Mouse (Mus musculus) heart, postnatal 14 days (tissue): ENCODE results near the gene Wbp2. TPM values are rescaled to one million over a fixed set of nuclear protein-coding genes. Genes with fewer than 3 reads are reported as not detected.
"Not testable (repeated sequence)": the region's sequence is repeated elsewhere in the genome, so short reads cannot be mapped to it uniquely, and the experiment has no call there.

ENCODE experiments used
- DNase-seq, 2 experiments: peaks; one replicate each; pipeline ENCODE4 v3.0.0; 2021 to 2022
- intact Hi-C: fragments of 180-260 bp; cut with DNase I; formaldehyde crosslinking; loops from one replicate; pipeline ENCODE4 v1.15.1; 2025
- total RNA-seq, 2 experiments: library from RNA; stranded (reverse); gene quantifications; 2 replicates each; pipeline ENCODE4 v1.2.3; 2021

Gene Wbp2
- total RNA-seq, 2 experiments from 2014 or later, result 83.6 to 89.5 TPM

DNA sequence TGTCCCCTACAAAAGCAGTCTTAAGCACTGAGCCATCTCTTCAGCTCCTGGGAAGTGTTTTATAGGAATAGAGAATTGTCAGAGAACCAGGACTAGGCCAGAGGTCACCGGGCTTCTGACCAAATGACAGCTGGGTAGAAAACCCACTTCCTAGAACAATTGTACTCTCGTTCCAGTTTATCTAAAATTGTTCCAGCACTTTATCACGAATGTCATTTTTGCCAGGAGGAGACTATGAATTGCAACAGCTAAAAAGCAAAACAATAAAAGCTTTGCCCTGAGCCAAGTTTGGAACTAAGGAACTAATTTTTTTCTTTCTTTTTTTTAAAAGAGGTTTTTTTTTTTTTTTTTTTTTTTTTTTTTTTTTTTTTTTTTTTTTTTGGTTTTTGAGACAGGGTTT, 8.8 kb upstream of the Wbp2 start:
- DNase-seq, result peak; percentile 71 to 77
- intact Hi-C loops, result no loop called here

DNA sequence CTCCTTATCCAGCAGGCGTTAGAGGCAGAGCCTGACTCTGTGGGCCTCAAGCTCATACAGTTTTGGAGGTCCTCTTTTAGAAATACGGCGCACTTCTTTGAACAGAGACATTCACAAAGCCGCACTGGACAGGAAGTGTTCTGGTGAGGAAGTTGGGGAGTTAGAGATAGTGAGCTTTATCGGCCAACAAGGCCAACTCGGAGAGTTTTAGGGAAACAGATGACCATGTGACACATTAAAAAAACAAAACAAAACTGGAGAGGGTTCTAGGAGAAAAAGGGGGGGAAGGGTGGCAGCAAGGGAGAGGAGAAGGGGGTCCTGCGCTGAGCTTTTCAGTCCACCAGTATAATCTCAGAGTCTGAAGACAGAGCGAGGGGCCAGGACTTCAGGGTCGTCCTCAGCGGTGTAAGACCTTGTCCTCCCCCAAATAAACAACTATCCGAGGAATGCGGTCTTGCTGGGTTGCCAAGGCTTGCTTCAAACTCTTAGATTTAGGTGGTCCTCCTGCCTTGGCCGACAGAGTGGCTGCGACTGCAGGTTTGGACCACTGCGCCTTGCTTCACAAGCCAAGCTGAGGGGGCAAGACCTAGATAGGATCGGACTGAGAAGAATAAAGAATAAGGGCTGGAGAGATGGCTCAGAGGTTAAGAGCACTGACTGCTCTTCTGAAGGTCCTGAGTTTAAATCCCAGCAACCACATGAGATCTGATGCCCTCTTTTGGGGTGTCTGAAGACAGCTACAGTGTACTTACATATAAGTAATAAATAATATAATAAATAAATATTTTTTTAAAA, 7.2 kb upstream of the Wbp2 start:
- intact Hi-C loops, result no loop called here
- no peak for DNase-seq

DNA sequence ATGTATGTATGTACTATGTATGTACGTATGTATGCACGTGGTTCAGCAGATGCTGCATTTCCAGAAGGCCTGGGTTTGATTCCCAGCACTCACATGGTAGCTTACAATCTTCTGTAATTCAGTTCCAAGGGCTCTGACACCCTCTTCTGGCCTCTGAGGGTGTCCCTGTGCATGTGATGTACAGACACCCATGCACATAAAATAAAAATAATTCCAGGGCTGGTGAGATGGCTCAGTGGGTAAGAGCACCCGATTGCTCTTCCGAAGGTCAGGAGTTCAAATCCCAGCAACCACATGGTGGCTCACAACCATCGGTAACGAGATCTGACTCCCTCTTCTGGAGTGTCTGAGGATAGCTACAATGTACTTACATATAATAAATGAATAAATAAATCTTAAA, 6.2 kb upstream of the Wbp2 start:
- intact Hi-C loops, DNase-seq: not testable (repeated sequence)

DNA sequence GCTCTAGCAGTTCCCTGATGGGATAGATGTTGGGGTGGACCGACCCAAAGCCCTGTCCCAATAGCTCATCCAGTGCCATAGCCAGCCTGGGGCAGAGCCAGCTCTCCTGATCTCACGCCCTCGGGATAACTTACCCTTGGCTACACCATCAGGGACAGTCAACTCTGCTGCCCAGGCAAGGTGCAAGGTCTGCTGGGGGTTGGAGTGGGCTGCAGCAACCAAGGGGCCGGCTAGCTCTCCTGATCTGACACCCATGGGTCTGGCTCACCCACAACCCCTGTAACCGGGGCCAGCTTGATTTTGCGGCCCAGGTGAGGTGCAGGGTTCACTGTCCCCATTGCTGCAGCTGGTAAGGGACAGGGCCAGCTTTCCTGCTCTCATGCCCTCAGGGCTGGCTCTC, 4.8 kb upstream of the Wbp2 start:
- DNase-seq, result no peak
- intact Hi-C loops, result no loop called here

DNA sequence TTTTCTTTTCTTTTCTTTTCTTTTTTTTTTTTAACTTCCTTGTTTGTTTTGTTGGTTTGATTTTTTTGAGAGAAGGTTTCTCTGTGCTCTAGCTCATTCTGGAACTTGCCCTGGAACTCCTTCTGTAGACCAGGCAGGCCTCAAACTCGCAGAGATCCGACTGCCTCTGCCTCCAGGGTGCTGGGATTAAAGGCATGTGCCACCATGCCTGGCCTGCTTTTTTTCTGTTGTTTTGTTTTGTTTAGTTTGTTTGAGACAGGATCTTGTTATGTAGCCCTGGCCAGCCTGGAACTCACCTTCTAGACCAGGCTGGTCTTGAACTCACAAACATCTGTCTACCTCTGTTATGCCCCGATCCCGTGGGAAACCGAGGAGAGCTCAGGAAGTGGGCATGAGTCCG, 2.8 kb upstream of the Wbp2 start:
- intact Hi-C loops, result loop anchor here (5.0 kb wide), 1 partner anchor 128 kb away; no protein-coding TSS in a partner anchor
- no peak for DNase-seq

DNA sequence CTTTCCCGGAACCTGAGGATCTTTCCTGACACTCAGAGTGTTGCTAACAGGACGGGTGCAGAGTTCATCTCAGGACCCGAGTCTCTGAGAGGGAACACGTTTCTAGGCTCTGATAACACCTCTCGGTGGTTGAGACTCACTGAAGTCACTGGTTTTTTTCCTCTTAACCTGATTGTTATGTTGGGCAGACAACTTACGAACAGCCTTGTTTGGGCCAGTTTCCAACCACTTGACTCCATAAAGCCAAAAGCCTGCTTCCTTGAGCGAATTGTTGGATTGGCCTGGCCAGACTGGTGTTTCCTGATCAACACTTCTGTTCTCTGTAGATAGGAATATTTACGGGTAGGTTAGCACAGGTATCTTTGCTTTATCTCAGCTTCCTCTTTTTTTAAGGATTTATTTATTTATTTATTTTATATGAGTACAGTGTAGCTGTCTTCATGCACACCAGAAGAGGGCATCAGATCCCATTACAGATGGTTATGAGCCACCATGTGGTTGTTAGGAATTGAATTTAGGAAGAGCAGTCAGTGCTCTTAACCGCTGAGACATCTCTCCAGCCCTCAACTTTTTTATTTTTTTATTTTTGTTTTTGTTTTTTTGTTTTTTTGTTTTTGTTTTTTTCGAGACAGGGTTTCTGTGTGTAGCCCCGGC, 2.1 kb upstream of the Wbp2 start:
- intact Hi-C loops, result loop anchor here (1.0 to 5.0 kb wide), 3 partner anchors 21 to 128 kb away; no protein-coding TSS in a partner anchor
- no peak for DNase-seq

DNA sequence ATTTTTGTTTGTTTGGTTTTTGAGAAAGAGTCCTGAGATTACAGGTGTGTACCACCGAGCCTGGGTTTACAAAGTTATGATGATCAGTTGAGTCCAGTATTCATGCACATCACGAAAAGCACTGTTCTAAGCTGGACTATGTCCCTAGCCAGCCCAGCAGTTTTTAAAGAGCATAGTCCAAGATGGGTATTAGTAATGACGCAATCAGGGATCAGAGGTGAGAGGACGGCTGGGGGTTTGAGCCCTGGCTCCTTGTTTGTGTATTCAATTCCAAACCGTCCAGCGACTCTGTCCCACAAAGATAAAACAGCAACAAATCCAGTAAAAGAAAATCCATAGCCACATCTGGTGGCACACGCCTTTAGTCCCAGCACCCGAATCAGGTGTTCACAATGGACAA, 1.4 kb upstream of the Wbp2 start:
- intact Hi-C loops, result loop anchor here (1.0 to 5.0 kb wide), 3 partner anchors 22 to 129 kb away; no protein-coding TSS in a partner anchor
- no peak for DNase-seq

DNA sequence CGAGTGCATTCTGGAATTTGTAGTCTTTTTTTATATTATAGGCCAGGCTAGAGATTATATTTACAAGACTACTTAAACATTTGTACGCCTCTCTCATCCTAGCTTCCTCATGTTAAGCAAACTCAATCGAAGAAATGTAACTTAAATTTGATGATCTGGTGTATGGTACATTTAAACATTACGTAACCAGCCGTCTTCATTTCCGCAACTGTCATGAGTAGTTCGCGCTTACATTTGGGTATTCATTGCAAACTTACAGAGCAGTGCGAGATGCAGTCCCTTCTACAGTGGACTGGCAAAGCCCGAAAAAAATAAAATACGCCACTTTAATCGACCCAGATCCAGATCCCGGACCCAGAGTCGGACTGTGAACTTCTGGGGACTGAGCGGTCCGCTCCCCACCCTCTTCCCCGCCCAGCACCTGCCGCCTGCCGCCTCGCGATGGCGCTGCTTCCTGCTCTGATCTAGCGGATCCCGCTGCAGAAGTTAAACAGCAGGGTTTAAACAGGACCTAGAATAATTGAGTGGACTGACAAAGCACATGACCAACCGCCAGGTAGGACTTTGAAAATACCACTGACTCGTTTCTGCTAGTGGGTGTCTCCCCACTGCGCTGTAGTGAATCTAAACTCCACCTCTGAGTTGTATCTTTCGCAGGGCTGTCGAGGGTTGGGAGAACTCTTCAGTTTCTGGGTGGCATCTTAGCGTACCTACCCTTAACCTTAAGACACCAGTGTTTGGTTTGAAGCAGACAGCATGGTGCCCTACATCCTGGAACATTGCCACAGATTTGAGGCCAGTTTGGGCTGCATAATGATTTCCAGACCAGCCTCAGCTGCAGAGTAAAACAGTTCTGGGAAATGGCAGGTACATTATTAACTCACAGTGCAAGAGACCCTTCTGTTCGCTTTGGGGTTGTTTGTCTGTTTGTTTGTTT, 667 bp upstream of the Wbp2 start:
- peak; percentile 93 to 94 for DNase-seq
- intact Hi-C loops, result loop anchor here (1.0 to 5.0 kb wide), 3 partner anchors 23 to 130 kb away; no protein-coding TSS in a partner anchor

DNA sequence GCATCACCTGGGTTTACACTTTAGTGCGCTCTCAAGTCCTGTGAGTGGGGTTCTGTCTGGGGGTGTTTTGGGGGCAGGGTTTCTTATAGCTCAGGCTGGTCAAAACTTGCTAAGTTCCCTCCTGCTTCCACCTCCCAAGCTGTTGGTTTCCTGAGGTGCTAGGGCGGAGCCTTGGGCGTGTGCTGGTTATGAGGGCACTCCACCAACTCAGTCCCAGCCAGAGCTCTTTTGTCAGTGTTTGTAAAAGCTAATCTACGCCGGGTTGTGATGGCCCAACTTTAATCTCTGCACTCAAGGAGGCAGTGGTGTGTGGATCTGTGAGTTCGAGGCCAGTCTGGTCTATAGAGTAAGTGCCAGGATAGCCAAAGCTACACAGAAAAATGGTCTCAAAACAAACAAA, 2.6 kb downstream of the Wbp2 start:
- DNase-seq, result no peak
- intact Hi-C loops, result loop anchor here (5.0 kb wide), 2 partner anchors 42 to 147 kb away; no protein-coding TSS in a partner anchor

DNA sequence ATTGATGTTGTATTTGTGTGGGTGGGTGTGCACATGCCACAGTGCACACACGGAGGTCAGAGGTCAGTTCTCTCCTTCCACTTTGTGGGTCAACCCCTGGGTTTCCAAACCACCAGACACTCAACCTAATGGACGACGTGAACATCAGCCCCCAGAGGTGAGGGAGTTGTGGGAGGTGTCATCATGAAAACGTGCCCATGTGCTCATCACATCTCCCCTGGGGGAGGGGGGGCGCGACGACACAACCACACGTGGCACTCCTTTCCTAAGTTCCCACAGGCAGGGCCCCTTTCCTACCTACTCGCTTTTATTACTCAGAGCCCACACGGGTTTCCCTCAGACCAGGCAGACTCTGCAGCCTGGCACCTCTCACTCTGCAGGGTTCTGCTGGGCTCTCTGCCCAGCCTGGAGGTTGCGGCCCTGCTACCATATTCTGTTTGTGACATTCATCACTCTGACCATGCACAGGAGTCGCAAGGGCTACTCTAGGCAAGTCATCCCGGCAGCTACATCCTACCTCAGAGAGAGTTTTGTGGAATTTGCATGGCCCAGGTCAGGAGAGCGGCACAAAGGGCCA, 3.6 kb downstream of the Wbp2 start:
- intact Hi-C loops, result loop anchor here (5.0 kb wide), 2 partner anchors 41 to 146 kb away; no protein-coding TSS in a partner anchor
- no peak for DNase-seq

DNA sequence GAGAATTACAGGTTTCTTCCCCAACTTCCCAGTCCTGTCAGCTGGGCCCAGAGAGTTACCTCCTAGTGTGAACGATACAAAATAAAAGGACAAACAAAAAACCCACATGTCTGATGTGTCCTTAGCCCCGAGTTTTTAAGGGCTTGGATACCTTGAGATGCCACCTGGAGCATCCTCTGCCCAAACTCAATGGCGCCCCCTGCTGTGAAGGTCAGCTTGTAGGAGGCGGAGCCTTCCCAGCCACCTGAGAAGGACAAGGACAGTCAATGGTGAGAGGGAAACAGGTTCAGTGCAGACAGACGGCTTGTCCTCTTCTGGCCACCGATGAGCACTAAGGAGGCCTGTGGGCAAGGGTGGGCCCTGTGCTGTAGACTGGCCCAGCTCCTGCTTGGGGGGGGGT, 5.7 kb downstream of the Wbp2 start:
- intact Hi-C loops, result loop anchor here (5.0 kb wide), 2 partner anchors 39 to 144 kb away; no protein-coding TSS in a partner anchor
- peak; percentile 58 to 74 for DNase-seq

DNA sequence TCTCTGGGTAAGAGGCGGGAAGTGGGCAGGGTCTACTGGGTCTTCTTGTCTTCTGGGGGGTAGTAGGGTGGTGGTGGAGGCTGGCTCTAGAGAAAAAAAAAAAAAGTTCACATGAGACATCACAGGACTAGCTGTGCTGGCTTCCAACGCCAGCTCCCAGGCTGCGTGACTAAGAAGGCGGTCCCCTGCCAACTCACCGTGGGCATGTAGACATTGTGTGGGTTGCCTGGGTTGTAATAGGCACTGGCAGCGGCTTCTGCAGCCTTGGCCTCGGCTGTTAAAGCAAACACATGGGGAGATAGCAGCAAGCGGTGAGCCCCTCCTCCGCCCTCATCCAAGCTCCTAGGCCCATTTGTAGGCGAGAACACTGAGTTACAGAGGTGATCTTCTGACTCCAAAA, 7.3 kb downstream of the Wbp2 start:
- no peak for DNase-seq
- intact Hi-C loops, result no loop called here

DNA sequence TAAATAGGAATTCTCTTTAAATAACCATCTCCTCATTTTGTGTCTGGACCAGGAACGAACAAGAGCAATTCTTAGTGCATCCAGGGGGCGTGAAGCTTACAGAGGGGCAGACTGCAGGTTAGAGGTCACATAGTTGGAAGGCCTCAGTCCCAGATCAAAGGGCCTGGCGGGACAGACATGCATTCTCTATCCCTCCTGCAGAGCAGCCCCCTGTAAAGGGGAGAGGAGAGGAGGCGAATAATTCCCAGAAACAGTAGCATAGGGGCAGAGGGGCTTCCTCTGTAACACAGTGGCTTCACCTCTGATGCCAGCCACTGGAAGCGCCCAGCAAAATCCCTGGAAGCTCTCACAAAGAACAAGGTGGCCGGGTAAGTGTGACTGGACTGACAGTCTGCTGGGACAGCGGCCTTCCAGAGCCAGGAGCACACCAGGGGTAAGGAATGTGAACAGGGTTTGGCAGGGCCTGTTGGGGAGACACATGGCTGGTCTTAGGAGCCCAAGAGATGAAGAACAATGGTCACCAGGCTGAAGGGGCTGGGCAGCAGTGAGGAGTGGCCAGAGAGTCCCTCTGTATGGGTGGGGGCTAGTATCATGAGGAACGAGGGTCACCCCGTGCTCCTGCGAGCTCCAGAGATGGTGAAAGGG, 8.0 kb downstream of the Wbp2 start:
- DNase-seq, result no peak
- intact Hi-C loops, result no loop called here

DNA sequence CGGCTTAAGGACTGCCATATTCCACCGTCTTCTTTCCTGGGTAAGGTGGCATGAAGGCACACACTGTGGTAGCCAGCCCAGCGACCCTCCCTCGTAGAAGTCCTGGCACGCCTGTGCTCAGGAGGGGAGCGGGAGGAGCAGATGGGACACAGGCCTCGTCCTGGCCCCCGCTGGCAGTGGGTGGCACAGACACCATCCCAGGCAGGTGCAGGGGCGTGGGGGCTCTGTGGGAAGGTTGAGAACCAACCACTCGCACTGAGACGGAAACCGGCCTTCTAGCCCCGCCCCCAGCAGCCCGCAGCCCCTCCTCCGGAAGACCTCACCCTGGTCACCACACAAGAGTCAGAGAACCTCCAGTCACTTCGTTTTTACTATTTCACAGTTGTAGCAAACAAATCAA, 8.6 kb downstream of the Wbp2 start:
- DNase-seq, result peak; percentile 55 to 61
- intact Hi-C loops, result no loop called here

DNA sequence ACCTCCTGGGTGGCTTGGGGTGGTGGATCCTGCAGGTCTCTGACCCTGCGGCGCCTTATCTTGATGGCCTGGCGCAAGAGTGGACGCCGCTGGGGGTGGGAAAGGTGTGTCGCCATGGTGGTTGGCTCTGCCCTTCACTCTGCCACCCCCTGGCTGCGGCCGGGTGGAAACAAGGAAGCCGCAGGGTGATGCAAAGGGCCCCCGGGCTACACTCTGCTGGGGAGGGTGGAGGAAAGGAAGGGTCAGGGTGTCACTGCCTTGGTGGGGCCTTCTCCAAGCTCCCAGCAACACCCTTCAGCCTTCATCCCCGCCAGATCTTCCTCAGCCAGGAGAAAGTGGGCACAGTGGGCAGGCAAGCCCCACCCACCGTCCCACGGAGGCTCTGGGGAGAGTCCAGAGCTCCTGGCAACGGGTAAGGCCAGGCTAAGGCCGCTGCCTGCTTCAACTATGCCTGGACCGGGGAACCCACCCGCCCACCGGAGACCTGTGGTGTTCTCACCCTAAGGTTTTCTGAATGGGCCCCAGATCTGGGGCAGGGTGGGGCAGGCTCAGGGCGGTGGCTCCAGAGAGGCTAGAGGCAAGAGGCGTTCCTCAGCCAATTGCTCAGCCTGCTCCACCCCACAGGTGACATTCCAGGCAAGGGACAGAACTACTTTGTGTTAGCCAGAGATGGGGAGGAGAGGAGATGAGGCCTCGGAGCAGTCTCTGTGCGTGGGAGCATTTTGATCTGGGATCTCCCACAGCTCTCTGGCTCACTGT, 9.2 kb downstream of the Wbp2 start, which contains the start of gene Unc13d:
TSS of gene Unc13d (minus strand) at position 516 of the 759 bp plus-strand sequence.
- DNase-seq, result peak; percentile 34 to 41
- intact Hi-C loops, result no loop called here

DNA sequence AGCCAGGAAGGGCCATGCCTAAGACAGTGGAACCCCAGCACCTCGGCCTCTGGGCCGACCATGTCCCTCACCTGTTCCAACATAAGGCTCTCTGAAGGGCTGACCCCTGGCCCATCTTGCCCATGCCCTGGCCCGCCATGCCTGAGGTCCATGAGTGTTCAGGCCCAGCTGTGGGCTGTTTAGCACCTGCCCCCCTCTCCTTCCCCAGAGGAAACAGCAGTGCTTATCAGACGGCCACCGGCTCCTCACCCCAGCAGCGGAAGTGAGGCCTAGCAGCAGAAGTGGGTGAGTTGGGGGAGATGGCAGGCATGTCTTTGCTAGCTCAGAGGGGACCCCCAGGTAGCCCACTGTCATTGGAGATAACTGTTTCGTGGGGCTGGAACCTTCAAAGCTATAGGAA, 10.0 kb downstream of the Wbp2 start:
- DNase-seq, result no peak
- intact Hi-C loops, result no loop called here

DNA sequence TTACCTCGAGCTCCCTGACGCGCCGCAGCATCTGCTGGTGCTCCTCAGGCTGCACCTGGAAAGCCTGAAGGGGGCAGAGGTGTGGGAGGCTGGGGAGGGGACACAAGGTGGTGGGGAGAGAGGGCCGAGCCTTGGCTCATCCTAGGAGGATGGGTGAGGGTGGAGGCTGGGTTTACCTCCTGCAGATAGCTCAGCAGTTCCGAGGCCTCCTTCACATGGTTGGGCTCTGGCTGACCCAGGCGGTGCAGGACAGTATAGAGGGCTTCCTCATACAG, 10.6 kb downstream of the Wbp2 start:
- DNase-seq, result no peak
- intact Hi-C loops, result no loop called here

DNA sequence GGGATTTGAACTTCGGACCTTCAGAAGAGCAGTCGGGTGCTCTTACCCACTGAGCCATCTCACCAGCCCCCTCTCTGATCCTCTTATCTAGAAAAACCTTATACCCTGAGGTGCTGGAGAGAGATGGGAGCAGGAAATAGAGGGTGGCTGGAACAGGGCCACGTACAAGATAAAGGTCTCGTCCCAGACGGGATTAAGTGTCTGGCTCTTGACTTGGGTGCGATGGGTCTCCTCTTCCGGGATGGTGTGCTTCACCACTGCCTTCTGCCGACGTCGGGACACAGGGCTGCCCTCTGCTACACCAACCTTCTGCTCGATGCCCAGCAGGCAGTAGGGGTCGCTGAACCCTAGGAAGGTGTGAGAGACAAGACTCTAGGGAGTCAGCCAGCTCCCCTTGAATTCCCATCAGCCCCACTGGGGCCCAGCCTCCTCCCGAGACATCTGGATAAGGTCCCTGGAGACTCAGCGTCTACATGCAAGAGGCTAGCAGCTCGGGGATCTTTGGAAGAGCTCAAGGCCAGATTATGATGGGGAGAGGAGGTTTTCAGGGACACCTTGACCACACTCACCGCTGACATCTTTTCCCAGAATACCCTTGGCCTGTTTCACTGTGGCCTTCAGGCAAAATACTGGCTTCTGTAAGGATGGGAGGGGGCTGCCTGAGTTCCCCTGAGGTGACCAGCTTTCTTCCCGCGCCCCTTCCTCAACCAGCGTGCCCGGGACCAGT, 11.1 kb downstream of the Wbp2 start:
- intact Hi-C loops, result no loop called here
- no peak for DNase-seq
